Mouse (Mus musculus): ENCODE results near the gene Acaa1a. TPM values are rescaled to one million over a fixed set of nuclear protein-coding genes. Genes with fewer than 3 reads are reported as not detected.

Acaa1a gene
- polyA plus RNA-seq, 1 experiment from 2014 or later = 92.0 TPM

DNA sequence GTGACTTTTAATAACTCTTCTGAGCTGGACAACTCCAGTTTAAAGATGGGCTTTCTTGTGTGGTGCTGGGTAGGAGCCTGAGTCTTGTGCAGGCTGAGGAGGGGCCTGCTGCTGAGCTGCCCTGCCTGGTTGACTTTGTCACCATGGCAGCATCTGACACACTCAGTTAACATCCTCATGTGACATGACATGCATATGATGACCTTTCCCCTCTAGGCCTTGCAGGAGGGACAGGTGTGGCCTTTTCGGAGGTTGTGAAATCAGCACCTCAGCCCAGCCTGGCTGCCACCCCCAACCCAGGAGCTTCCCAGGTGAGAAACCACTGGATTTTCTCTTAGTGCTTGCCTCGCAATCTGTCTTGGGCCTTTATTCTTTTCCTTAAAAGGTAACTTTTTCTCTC is 50.7 kb downstream of the Acaa1a start:
- no peak for ATAC-seq
- Histone ChIP-seq H3K4me1 (ENCODE audit: control insufficient read depth, insufficient read depth, low read length) (no peaks in the 10 kb centered on the region), H3K9ac (ENCODE audit: low read length) (no peak overlapping the region), H3K27ac (ENCODE audit: low read depth, low read length) (no peak overlapping the region), H3K4me3 (ENCODE audit: low read depth, low read length) (no peak overlapping the region), H3K36me3 (ENCODE audit: control insufficient read depth, insufficient read depth, low read length) (no peaks in the 10 kb centered on the region), H3K4me2 (ENCODE audit: low read length) (no peak overlapping the region), H3K9me3 (replicated peaks; ENCODE audit: control insufficient read depth, low read length) (no peaks in the 10 kb centered on the region), H3K27me3 (replicated peaks; ENCODE audit: control insufficient read depth, insufficient read depth, low read length) (no peaks in the 10 kb centered on the region)
- DNase-seq (ENCODE audit: low spot score) = no peak
- 94% methylated on average over 2 of the region's 2 CpGs for WGBS

DNA sequence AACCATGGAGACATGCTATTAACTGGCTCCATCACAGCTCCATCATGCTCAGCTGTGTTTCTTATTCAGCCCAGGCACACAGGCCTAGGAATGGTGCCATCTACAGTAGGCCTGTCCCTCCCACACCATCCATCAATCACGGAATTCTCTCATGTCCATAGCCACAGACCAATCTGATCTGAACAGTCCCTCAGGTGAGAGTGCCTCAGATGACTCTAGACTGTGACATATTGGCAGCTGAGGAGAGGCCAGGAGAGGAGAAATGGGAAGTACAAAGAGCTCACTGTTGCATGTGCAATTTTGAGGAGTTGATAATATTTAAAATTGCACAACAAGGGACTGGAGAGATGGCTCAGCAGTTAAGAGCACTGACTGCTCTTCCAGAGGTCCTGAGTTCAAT is 55.3 kb downstream of the Acaa1a start:
- Histone ChIP-seq H3K9me3 (replicated peaks; ENCODE audit: control insufficient read depth, low read length) (no peaks in the 10 kb centered on the region), H3K27me3 (replicated peaks; ENCODE audit: control insufficient read depth, insufficient read depth, low read length) (no peaks in the 10 kb centered on the region), H3K9ac (ENCODE audit: low read length) (no peak overlapping the region), H3K4me3 (ENCODE audit: low read depth, low read length) (no peak overlapping the region), H3K27ac (ENCODE audit: low read depth, low read length) (no peak overlapping the region), H3K4me1 (ENCODE audit: control insufficient read depth, insufficient read depth, low read length) (no peaks in the 10 kb centered on the region), H3K4me2 (ENCODE audit: low read length) (no peak overlapping the region), H3K36me3 (ENCODE audit: control insufficient read depth, insufficient read depth, low read length) (no peaks in the 10 kb centered on the region)
- WGBS = 90% methylated on average over 1 of the region's 1 CpGs
- no peak for ATAC-seq
- DNase-seq (ENCODE audit: low spot score) = no peak

Other genes with a start within 250 kb of the Acaa1a start
- gene Plcd1, start 246.2 kb upstream of the Acaa1a start, polyA plus RNA-seq (2014; fragmentation: Nextera tagmentation; extraction: Ambion mirVana) = 10.5 and 12.1 TPM in 2 replicates
- gene Dlec1, start 237.2 kb upstream of the Acaa1a start, polyA plus RNA-seq (2014; fragmentation: Nextera tagmentation; extraction: Ambion mirVana) = 0.33 and 0.70 TPM in 2 replicates
- 1.3 TPM in 2 replicates for gene Acaa1b, start 182.6 kb upstream of the Acaa1a start, polyA plus RNA-seq (2014; fragmentation: Nextera tagmentation; extraction: Ambion mirVana)
- gene Gm47289, start 180.5 kb upstream of the Acaa1a start, polyA plus RNA-seq (2014; fragmentation: Nextera tagmentation; extraction: Ambion mirVana) = not detected in 2 replicates
- not detected in 2 replicates for gene Slc22a13, start 130.6 kb upstream of the Acaa1a start, polyA plus RNA-seq (2014; fragmentation: Nextera tagmentation; extraction: Ambion mirVana)
- 13.5 and 14.9 TPM in 2 replicates for gene Oxsr1, start 17.2 kb upstream of the Acaa1a start, polyA plus RNA-seq (2014; fragmentation: Nextera tagmentation; extraction: Ambion mirVana)
- gene Myd88, start 1.7 kb downstream of the Acaa1a start, polyA plus RNA-seq (2014; fragmentation: Nextera tagmentation; extraction: Ambion mirVana) = 5.7 and 5.8 TPM in 2 replicates
- 2.4 and 4.1 TPM in 2 replicates for gene Xylb, start 17.7 kb downstream of the Acaa1a start, polyA plus RNA-seq (2014; fragmentation: Nextera tagmentation; extraction: Ambion mirVana)
- gene Slc22a14, start 25.9 kb downstream of the Acaa1a start, polyA plus RNA-seq (2014; fragmentation: Nextera tagmentation; extraction: Ambion mirVana) = not detected in 2 replicates
- gene Acvr2b, start 62.4 kb downstream of the Acaa1a start, polyA plus RNA-seq (2014; fragmentation: Nextera tagmentation; extraction: Ambion mirVana) = 25.9 and 27.5 TPM in 2 replicates
- 54.2 and 64.7 TPM in 2 replicates for gene Exog, start 105.3 kb downstream of the Acaa1a start, polyA plus RNA-seq (2014; fragmentation: Nextera tagmentation; extraction: Ambion mirVana)
- gene Scn5a, start 239.3 kb downstream of the Acaa1a start, polyA plus RNA-seq (2014; fragmentation: Nextera tagmentation; extraction: Ambion mirVana) = 0.39 and 0.59 TPM in 2 replicates